Mouse (Mus musculus): ENCODE measurements around the gene 1700001O22Rik.

1700001O22Rik gene

DNA sequence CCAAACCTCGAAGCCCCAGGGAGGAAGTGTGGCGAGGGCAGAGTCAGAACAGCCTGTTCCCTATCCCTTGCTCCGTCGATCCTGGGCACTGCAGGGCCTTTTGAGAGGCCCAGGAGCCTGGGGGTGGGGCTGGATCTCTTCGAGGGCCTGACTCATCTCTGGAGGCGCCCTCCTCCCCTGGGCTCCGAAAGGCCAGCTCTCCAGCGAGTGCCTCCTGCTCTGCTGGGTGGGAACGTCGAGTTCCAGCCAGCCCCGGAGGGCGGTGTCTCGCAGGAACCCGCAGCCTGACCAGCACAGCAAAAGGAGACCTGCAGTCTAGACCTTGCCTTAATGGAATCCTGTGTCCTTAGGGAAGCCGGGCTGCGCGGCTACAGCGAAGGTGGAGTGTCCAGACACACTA lies 50.2 kb downstream of the 1700001O22Rik start:
- DNase-seq (ENCODE audit: low spot score in 2 of 2) = no peak

DNA sequence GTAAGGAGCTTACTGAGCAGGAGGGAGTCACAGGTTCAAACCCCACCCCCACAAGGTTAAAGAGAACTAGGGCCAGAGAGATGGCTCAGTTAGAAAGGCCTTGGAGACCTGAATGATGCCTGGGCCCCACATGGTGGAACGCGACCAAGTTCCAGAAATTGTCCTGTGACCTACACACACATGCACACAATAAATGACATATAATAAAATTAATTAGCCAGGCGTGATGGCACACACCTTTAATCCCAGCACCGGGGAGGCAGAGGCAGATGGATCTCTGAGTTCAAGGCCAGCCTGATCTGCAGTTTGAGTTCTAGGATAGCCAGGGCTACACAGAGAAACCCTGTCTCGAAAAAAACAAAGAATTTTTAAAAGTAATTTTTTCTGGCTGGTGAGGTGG lies 51.0 kb downstream of the 1700001O22Rik start:
- no peak for DNase-seq (ENCODE audit: low spot score in 2 of 2)

DNA sequence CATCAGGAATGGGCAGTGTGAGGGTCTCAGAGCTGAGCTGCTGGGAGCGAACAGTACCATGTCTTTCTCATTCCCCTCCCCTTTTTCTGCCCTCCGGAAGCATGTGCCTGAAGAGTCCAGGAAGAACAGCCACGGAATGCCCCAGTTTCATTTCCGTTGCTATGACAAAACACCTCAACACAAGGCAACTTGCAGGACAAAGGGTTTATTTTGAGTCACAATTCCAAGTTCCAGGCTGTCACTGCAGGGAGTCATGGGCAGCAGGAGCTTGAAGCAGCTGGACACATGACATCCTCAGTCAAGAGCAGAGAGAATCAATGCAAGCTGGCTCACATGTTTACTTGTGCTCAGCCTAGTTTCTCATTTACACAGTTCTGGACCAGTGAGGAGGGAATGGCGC lies 53.4 kb downstream of the 1700001O22Rik start:
- DNase-seq (ENCODE audit: low spot score in 2 of 2) = no peak

DNA sequence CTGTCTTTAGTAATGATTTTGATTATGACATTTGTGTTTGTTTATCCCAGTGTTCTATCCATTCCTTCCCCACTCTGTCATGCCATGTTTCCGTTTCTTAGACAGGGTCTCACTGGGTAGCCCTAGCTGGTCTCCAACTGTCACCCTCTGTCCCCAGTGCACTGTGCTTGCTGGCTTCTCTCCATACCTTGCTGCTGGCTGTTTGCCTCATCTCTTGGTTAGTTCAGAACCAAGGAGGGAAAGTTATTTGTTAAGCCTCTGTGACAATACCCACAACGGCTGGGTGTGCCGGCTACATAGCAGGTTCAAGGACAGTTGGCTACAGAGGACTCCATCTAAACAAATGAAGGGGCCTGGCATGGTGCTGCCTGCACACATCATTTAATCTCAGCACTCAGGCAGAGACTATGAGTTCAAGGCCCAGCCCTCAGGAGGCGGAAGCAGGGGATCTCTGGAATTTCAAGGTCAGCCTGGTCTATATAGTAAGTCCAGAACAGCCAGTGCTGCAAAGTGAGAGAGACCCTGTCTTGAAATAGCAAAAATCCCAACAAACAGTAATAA lies 55.8 kb downstream of the 1700001O22Rik start:
- no peak for DNase-seq (ENCODE audit: low spot score in 2 of 2)
